Mouse (Mus musculus) hindbrain, embryonic 14.5 days (tissue): Measurements from ENCODE around the gene Zbtb7b. TPM values are rescaled to one million over a fixed set of nuclear protein-coding genes. Genes with fewer than 3 reads are reported as not detected.

ENCODE experiments used
- polyA plus RNA-seq: library from polyadenylated mRNA; unstranded; fragments of >200 nt; fragmentation: Nextera tagmentation; extraction: Ambion mirVana; gene quantifications from 2 replicates; pipeline ENCODE4 v1.2.1, GENCODE M21; 2014

The Zbtb7b gene
- polyA plus RNA-seq, 1 experiment from 2014 or later, result 0.46 TPM

Other genes with a start within 250 kb of the Zbtb7b start
- gene Hcn3, start 234.6 kb downstream of the Zbtb7b start, polyA plus RNA-seq, result 29.9 and 36.8 TPM in 2 replicates
- gene Clk2, start 230.0 kb downstream of the Zbtb7b start, polyA plus RNA-seq, result 19.0 and 19.2 TPM in 2 replicates
- 128 and 134 TPM in 2 replicates for gene Scamp3, start 217.3 kb downstream of the Zbtb7b start, polyA plus RNA-seq
- 32.9 and 33.3 TPM in 2 replicates for gene Fam189b, start 211.6 kb downstream of the Zbtb7b start, polyA plus RNA-seq
- 45.7 and 48.8 TPM in 2 replicates for gene Gba, start 191.8 kb downstream of the Zbtb7b start, polyA plus RNA-seq
- gene Thbs3, start 179.6 kb downstream of the Zbtb7b start, polyA plus RNA-seq, result 29.0 and 31.0 TPM in 2 replicates
- gene Mtx1, start 167.7 kb downstream of the Zbtb7b start, polyA plus RNA-seq, result 144 and 148 TPM in 2 replicates
- 0.47 and 0.52 TPM in 2 replicates for gene Muc1, start 165.7 kb downstream of the Zbtb7b start, polyA plus RNA-seq
- 209 and 224 TPM in 2 replicates for gene Krtcap2, start 148.8 kb downstream of the Zbtb7b start, polyA plus RNA-seq
- gene Trim46, start 148.5 kb downstream of the Zbtb7b start, polyA plus RNA-seq, result 65.8 and 66.5 TPM in 2 replicates
- 80.7 and 94.4 TPM in 2 replicates for gene Dpm3, start 135.4 kb downstream of the Zbtb7b start, polyA plus RNA-seq
- 36.0 and 38.8 TPM in 2 replicates for gene Slc50a1, start 124.2 kb downstream of the Zbtb7b start, polyA plus RNA-seq
- gene Efna1, start 113.6 kb downstream of the Zbtb7b start, polyA plus RNA-seq, result 9.4 and 10.8 TPM in 2 replicates
- 62.5 and 70.3 TPM in 2 replicates for gene Efna3, start 71.8 kb downstream of the Zbtb7b start, polyA plus RNA-seq
- 4.4 and 4.9 TPM in 2 replicates for gene Efna4, start 56.7 kb downstream of the Zbtb7b start, polyA plus RNA-seq
- 40.8 and 44.0 TPM in 2 replicates for gene Adam15, start 44.8 kb downstream of the Zbtb7b start, polyA plus RNA-seq
- gene Dcst2, start 32.8 kb downstream of the Zbtb7b start, polyA plus RNA-seq, result 0.12 and 0.21 TPM in 2 replicates
- gene Dcst1, start 29.5 kb downstream of the Zbtb7b start, polyA plus RNA-seq, result 0.43 and 1.1 TPM in 2 replicates
- not detected in 2 replicates for gene Lenep, start 8.0 kb upstream of the Zbtb7b start, polyA plus RNA-seq
- gene Flad1, start 17.1 kb upstream of the Zbtb7b start, polyA plus RNA-seq, result 30.8 and 33.4 TPM in 2 replicates
- gene Cks1b, start 23.6 kb upstream of the Zbtb7b start, polyA plus RNA-seq, result 94.0 and 99.4 TPM in 2 replicates
- gene Shc1, start 23.7 kb upstream of the Zbtb7b start, polyA plus RNA-seq, result 12.1 and 13.9 TPM in 2 replicates
- 47.1 and 50.6 TPM in 2 replicates for gene Pygo2, start 35.4 kb upstream of the Zbtb7b start, polyA plus RNA-seq
- gene Pbxip1, start 41.9 kb upstream of the Zbtb7b start, polyA plus RNA-seq, result 9.8 and 12.8 TPM in 2 replicates
- gene Pmvk, start 59.8 kb upstream of the Zbtb7b start, polyA plus RNA-seq, result 117 and 121 TPM in 2 replicates
- 7.3 and 7.7 TPM in 2 replicates for gene Kcnn3, start 125.4 kb upstream of the Zbtb7b start, polyA plus RNA-seq